Mouse (Mus musculus) intestine, embryonic 16.5 days (tissue): ENCODE results near the gene Pbrm1. TPM values are rescaled to one million over a fixed set of nuclear protein-coding genes. Genes with fewer than 3 reads are reported as not detected.
A peak's percentile ranks its signal among the peaks of the same experiment; 100 is the strongest.

Experiments used
- ATAC-seq: fragments of 200-750 bp; cut with Nextera tagmentation; 2 replicates; pipeline ENCODE4 v1.8.0; 2017; ENCODE audit warnings: moderate TSS enrichment, moderate library complexity
- H3K27ac ChIP-seq: fragments of 300-500 bp; sonication (generic); 2 replicates; pipeline ENCODE4 v1.5.1; 2014; ENCODE audit warnings: mild to moderate bottlenecking, low read length
- H3K27me3 ChIP-seq: fragments of 300-500 bp; sonication (generic); replicated peaks from 2 replicates; pipeline ENCODE4 v1.6.1; 2014; ENCODE audit warnings: low read length, control low read depth, mixed read lengths; ENCODE audit not compliant: control insufficient read depth, insufficient read depth
- H3K36me3 ChIP-seq: fragments of 300-500 bp; sonication (generic); 2 replicates; pipeline ENCODE4 v1.6.1; 2014; ENCODE audit warnings: low read length, control low read depth; ENCODE audit not compliant: control insufficient read depth, insufficient read depth
- H3K4me1 ChIP-seq: fragments of 300-500 bp; sonication (generic); 2 replicates; pipeline ENCODE4 v1.6.1; 2014; ENCODE audit warnings: low read length, control low read depth, mixed read lengths; ENCODE audit not compliant: control insufficient read depth, insufficient read depth
- H3K4me2 ChIP-seq: fragments of 300-500 bp; sonication (generic); 2 replicates; pipeline ENCODE4 v1.6.1; 2014; ENCODE audit warnings: low read depth, low read length, control low read depth
- H3K4me3 ChIP-seq: fragments of 300-500 bp; sonication (generic); 2 replicates; pipeline ENCODE4 v1.5.1; 2014; ENCODE audit warnings: mild to moderate bottlenecking, low read length
- H3K9ac ChIP-seq: fragments of 300-500 bp; sonication (generic); 2 replicates; pipeline ENCODE4 v1.6.1; 2014; ENCODE audit warnings: low read depth, low read length
- H3K9me3 ChIP-seq: fragments of 300-500 bp; sonication (generic); 2 replicates; pipeline ENCODE4 v1.6.1; 2016; ENCODE audit warnings: low read length, control low read depth; ENCODE audit not compliant: control insufficient read depth
- WGBS: fragments of 180-500 bp; shearing (Covaris S2); extraction: QIAGEN DNeasy Blood & Tissue Kit; methylation state at CpG from one replicate; pipeline ENCODE4 v1.1.7; 2014; 5-methylcytosine and 5-hydroxymethylcytosine counted together
- polyA plus RNA-seq: library from polyadenylated mRNA; unstranded; fragments of >200 nt; fragmentation: Nextera tagmentation; extraction: Ambion mirVana; gene quantifications from 2 replicates; pipeline ENCODE4 v1.2.1, GENCODE M21; 2015

Gene Pbrm1
- polyA plus RNA-seq, 1 experiment from 2014 or later, result 79.2 TPM

DNA sequence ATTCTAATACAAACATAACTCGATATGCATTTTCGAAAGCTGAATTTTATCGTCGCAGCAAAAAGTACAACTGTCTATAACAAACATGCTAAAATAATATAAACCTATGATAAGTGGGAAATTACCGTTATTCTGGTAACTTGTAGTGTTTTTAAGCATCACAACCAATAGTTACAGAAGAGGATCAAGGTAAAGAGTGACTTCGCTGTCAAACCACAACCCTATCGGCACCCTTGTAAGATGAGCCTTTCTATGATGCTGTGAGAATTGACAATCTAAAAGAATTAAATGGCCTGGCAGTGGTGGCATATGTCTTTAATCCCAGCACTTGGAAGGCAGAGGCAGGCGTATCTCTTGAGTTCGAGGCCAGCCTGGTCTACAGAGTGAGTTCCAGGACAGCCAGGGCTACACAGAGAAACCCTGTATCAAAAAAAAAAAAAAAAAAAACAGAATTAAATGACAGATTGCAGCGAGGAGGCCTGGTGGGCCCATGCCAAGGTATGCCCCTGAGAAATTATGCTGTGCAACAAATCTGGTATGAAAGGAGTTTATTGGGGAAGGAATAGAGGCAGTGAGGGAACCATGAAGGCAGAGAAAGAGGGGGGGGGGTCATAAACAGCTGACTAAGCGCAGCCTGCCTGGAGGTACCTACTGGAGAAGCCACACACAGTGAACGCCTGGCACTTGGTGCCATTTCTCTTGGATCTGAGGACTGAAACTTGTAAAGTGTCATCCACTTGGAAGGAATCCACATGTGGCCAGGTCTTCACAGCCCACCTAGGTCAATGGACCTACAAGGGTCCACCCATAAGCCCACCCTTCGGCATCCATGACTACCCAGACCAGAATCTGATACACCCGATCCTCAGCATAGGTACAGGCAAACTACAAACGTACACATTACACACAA lies 110.6 kb downstream of the Pbrm1 start:
- Histone ChIP-seq H3K27ac (peak overlapping the region; percentile 73), H3K4me1 (peaks cover 37% of the 10 kb centered on the region), H3K36me3 (no peaks in the 10 kb centered on the region), H3K4me3 (peak overlapping the region; percentile 76), H3K4me2 (peak overlapping the region; percentile 82), H3K9me3 (no peaks in the 10 kb centered on the region), H3K27me3 (no peaks in the 10 kb centered on the region), H3K9ac (peak overlapping the region; percentile 91)
- WGBS, result 67% methylated on average over 15 of the region's 15 CpGs
- no peak for ATAC-seq

DNA sequence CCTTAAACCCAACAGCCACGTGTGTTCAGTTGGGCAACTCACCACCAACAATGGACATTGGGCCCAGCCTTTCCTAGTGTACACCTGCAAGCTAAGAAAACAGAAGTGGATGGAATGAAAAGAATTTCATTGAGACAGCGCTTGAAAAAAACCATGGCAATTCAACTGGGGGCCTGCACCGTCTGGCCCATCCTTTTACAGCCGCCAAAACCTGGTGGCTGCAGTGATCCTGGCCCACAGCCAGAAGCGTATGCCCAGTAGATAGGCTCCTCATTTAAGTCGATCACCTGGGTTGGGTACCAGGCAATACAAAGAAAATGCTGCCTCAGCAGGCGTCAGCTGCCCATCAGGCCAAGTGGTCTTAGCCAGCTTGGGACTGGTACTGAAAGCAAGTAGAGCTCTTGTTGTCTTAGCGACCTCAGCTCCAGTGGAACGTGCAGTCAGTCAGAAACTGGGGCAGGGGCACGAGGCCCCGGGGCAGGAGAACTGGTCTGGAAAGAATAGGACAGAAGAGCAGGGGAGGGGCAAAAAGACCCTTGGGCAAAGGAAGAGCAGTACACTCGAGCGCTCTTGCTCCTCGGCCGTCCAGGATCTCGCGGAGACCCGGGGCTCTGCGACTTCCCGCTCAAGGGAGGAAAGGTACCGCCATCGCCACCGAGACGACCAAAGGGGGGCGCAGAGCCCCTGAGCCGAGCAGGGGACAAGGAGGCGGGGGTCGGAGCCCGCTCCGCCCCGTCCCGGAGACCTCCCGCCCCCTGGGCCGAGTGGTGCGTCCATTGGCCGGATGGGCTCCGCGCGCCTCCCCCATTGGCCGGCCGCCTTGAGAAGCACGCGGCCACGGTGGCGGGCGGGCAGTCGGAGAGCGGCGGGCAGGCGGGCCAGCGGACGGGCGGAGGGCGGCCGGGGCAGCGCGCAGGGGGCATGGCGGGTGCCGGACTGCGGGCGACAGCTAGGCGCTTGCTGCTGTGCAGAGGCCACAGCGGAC lies 111.6 kb downstream of the Pbrm1 start, which contains the start of gene Nt5dc2:
Gene Nt5dc2 (plus strand): TSS at position 818 of the 985 bp plus-strand sequence.
- Histone ChIP-seq H3K27me3 (no peaks in the 10 kb centered on the region), H3K4me3 (peak within 1 kb of the TSS; percentile 92), H3K4me2 (peak within 1 kb of the TSS; percentile 82), H3K9me3 (no peaks in the 10 kb centered on the region), H3K36me3 (peaks cover under 1% of the 10 kb centered on the region; the same call in 1 of the 2 replicates), H3K9ac (peak within 1 kb of the TSS; percentile 91), H3K27ac (peak within 1 kb of the TSS; percentile 78), H3K4me1 (peaks cover 37% of the 10 kb centered on the region)
- ATAC-seq, result peak; percentile 69
- WGBS, result 3% methylated on average over 51 of the region's 63 CpGs

DNA sequence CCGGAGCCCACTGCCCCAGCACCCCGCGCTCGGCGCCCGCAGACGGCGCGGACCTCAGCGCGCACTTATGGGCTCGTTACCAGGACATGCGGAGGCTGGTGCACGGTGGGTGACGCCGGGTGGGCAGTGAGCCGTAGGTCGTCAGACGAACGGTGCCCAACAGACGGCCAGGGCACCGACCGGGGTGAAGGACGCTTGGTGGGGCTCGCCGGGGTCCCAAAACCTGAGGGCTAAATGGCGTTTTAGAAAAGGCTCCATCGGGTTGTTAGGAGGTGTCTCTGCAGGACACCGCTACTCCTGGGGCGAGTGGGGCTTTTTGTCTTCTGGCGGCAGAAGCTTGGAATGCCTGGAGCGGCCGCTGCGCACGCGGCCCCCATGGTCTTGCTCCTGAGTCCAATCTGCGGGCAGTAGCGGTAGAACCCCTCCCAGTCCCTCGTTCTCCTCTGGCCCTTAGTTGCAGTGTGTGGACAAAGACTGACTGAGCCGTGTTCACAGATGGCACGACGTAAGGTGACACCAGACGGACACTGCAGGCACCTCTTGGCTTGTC lies 112.4 kb downstream of the Pbrm1 start:
- H3K27ac ChIP-seq, result peak overlapping the region; percentile 73; the same call in 1 of the 2 replicates
- peak; percentile 2; the same call in 1 of the 2 replicates for ATAC-seq
- under 1% methylated on average over 43 of the region's 43 CpGs for WGBS

DNA sequence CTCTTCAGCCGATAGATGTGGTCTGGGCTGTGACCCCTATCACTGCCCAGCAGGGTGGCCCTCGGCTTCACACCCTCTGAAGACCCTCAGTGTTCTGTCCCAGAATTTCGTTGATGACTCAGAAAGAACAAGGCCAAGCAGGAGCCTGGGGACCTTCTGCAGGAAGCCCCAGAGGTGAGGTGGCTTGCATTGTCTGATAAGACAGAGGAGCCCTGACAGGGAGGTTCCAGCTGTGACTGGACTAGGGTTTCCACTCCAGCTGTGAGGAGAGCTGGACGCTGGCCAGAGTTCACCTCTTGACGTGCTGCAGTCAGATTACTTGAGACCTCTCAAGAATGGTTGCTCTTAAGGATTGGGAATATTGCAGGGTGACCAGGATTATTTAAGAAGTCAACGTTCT lies 113.1 kb downstream of the Pbrm1 start:
- WGBS, result 8% methylated on average over 6 of the region's 6 CpGs
- no peaks in the 10 kb centered on the region for H3K9me3 ChIP-seq
- no peaks in the 10 kb centered on the region for H3K27me3 ChIP-seq
- H3K27ac ChIP-seq, result peak overlapping the region; percentile 78
- H3K36me3 ChIP-seq, result peaks cover 15% of the 10 kb centered on the region
- peaks cover 36% of the 10 kb centered on the region for H3K4me1 ChIP-seq
- peak overlapping the region; percentile 92 for H3K4me3 ChIP-seq
- peak overlapping the region; percentile 82 for H3K4me2 ChIP-seq
- peak overlapping the region; percentile 91 for H3K9ac ChIP-seq
- no peak for ATAC-seq

More for the DNA sequence above, 112.4 kb downstream of the Pbrm1 start:
- peaks cover 8% of the 10 kb centered on the region; the same call in 1 of the 2 replicates for H3K36me3 ChIP-seq
- no peaks in the 10 kb centered on the region for H3K9me3 ChIP-seq
- peak overlapping the region; percentile 92 for H3K4me3 ChIP-seq
- peaks cover 37% of the 10 kb centered on the region for H3K4me1 ChIP-seq
- peak overlapping the region; percentile 91 for H3K9ac ChIP-seq
- H3K4me2 ChIP-seq, result peak overlapping the region; percentile 82
- no peaks in the 10 kb centered on the region for H3K27me3 ChIP-seq

DNA sequence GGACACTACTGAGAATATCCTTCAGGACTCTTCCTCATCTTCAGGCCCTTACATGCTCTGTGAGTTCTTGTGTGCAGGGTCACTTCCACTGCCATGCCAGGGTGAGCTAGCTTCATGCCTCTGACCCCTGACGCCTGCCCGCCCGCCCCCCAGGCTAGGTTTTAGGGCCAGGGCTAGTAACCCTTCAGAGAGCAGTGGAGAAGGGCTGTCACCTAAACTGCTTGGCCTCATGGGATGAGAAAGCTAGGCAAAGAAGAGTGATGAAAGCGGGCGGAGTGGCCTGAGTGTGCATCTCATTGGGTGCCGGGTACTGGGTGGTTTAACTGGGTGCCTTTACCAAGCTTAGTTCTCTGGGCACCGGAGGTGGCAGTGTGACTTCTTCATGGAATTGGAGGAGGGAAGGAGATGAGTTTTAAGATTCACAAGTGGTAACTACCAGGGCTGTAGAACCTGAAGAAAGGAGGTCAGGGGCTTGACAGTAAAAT lies 113.6 kb downstream of the Pbrm1 start:
- 73% methylated on average over 7 of the region's 7 CpGs for WGBS
- Histone ChIP-seq H3K27me3 (no peaks in the 10 kb centered on the region), H3K9me3 (no peaks in the 10 kb centered on the region), H3K4me2 (peak overlapping the region; percentile 82), H3K4me3 (peak overlapping the region; percentile 92), H3K4me1 (peaks cover 31% of the 10 kb centered on the region), H3K27ac (peak overlapping the region; percentile 78), H3K9ac (peak overlapping the region; percentile 91), H3K36me3 (peaks cover 16% of the 10 kb centered on the region)
- no peak for ATAC-seq

DNA sequence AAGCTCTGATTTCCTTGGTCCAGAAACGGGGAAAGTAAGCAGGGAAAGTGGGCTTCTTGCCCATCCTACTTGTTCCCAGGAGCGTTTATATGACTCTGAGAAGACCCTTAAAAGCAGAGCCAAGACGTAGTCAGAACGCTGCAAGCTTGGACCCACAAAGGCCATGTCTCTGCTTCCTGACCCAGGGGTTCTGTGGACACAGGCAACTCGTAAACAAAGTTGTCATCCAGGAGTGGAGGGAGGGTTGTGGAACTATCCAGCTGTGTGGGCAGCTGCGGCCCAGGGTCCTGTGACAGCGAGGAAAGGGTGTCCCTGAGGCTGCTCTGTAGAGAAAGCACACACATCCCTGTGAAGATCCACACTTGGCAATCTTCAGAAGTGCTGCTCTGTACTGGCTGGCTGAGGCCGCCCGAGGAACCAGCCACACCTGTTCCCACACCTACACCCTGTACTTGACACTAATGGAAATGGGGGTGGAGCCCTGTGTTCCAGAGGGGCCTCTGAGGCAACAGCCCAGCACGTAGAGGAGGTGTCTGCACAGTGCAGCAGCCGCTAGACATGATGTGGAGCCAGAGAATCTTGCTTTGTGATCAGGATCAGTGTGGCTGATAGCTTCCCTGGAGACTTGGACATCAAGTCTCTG lies 114.2 kb downstream of the Pbrm1 start:
- peaks cover 21% of the 10 kb centered on the region for H3K36me3 ChIP-seq
- peak overlapping the region; percentile 82 for H3K4me2 ChIP-seq
- 37% methylated on average over 11 of the region's 11 CpGs for WGBS
- peak overlapping the region; percentile 91 for H3K9ac ChIP-seq
- H3K4me3 ChIP-seq, result 0 out of 2 replicates have a peak overlapping the region, but pooled peaks have one; percentile 92
- peak; percentile 75 for ATAC-seq
- H3K27ac ChIP-seq, result peak overlapping the region; percentile 78
- H3K27me3 ChIP-seq, result no peaks in the 10 kb centered on the region
- H3K9me3 ChIP-seq, result no peaks in the 10 kb centered on the region
- peaks cover 30% of the 10 kb centered on the region for H3K4me1 ChIP-seq

DNA sequence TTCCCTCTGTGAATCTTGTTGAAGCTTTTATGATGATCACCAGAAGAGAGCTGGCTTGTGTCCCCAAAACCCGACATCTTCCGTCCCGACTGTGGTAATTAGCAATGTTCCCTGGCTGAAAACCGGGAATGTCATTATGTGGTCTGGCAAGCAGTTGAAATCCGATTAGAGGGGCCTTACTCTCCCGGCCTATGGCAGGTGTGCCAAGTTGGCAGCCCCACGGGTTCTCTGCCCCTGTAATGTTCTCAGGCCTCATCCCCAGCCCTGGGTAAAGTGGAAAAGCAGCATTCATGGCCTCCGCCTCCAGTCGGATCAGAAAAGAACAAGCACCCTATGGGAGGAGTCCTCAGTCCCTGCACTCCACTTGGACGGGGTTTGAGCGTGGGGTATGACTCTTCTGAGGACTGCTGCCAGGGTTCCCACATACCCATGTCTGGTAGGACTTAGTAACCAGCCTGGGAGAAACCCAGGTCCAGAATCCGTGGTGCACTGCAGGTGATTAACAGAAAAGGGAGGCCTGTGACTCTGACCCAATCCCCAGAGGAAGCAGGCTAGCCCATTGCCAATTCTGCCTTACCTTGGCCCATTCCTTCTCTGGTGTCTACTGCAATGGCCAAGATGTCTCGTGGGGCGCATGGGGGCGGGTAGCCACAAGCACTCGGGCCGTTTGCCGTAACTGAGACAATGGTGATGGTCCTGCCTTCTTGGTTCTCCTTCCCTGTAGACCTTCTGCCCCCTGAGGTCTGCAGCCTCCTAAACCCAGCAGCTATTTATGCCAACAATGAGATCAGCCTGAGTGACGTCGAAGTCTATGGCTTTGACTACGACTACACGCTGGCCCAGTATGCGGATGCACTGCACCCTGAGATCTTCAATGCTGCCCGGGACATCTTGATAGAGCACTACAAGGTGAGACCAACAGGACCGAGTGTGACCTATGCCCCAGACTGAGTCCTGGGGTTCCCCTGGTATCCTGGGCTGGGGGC lies 115.4 kb downstream of the Pbrm1 start:
- no peak for ATAC-seq
- Histone ChIP-seq H3K4me1 (peaks cover 30% of the 10 kb centered on the region), H3K36me3 (peaks cover 28% of the 10 kb centered on the region)

More for the DNA sequence above, 115.4 kb downstream of the Pbrm1 start:
- H3K9ac ChIP-seq, result 0 out of 2 replicates have a peak overlapping the region, but pooled peaks have one; percentile 1
- no peak overlapping the region for H3K4me3 ChIP-seq
- no peaks in the 10 kb centered on the region for H3K9me3 ChIP-seq
- H3K27me3 ChIP-seq, result no peaks in the 10 kb centered on the region
- H3K4me2 ChIP-seq, result no peak overlapping the region
- 83% methylated on average over 25 of the region's 25 CpGs for WGBS
- 0 out of 2 replicates have a peak overlapping the region, but pooled peaks have one; percentile 78 for H3K27ac ChIP-seq
